Mouse (Mus musculus): ENCODE data around the gene Nubpl. TPM values are rescaled to one million over a fixed set of nuclear protein-coding genes. Genes with fewer than 3 reads are reported as not detected.

Nubpl gene
- polyA plus RNA-seq, 1 experiment from 2014 or later = 19.4 TPM

GRCm38 (mm10) chr12:52293931-52294330 lies 196.4 kb downstream of the Nubpl start:
- no peak overlapping the region for H3K9ac ChIP-seq (ENCODE audit: low read length)
- ATAC-seq (replicated peaks; ENCODE audit: low FRiP score) (no peak), DNase-seq (ENCODE audit: low spot score) (no peak)
- H3K27me3 ChIP-seq (ENCODE audit: control insufficient read depth, insufficient read depth, low read length) = no peaks in the 10 kb centered on the region
- no peak overlapping the region for H3K27ac ChIP-seq (ENCODE audit: low read depth, low read length)
- H3K36me3 ChIP-seq (ENCODE audit: control insufficient read depth, insufficient read depth, low read length) = no peaks in the 10 kb centered on the region
- no peak overlapping the region for H3K4me3 ChIP-seq (ENCODE audit: low read depth, low read length)
- 88% methylated on average over 2 of the region's 2 CpGs for WGBS
- peaks cover 3% of the 10 kb centered on the region for H3K4me1 ChIP-seq (replicated peaks; ENCODE audit: control insufficient read depth, insufficient read depth, low read length)
- H3K4me2 ChIP-seq (ENCODE audit: low read depth, low read length, severe bottlenecking) = no peak overlapping the region
- H3K9me3 ChIP-seq (ENCODE audit: control insufficient read depth, low read length) = no peaks in the 10 kb centered on the region

DNA sequence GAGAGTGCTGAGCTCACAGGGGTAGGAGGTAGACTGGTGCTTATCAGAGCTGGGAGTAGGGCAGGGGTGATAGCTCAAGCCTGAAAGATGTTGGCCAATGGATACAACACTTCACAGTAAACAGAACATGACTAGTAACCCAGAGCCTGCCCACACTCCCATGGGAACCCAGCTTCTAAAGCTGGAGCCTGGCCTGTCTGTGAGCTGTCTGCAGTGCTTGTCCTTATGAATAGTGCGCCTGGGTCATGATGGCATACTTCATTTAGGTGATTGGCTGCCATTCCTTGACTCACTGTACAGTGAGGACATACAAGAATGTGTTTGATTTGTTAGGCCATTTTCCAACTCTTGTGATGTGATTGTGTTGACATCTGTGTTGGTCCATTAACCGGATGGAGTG lies 200.5 kb downstream of the Nubpl start:
- DNase-seq (ENCODE audit: low spot score) (no peak), ATAC-seq (replicated peaks; ENCODE audit: low FRiP score) (no peak)
- Histone ChIP-seq H3K9me3 (ENCODE audit: control insufficient read depth, low read length) (no peaks in the 10 kb centered on the region), H3K36me3 (ENCODE audit: control insufficient read depth, insufficient read depth, low read length) (no peaks in the 10 kb centered on the region), H3K27me3 (ENCODE audit: control insufficient read depth, insufficient read depth, low read length) (no peaks in the 10 kb centered on the region), H3K4me1 (replicated peaks; ENCODE audit: control insufficient read depth, insufficient read depth, low read length) (no peaks in the 10 kb centered on the region), H3K27ac (ENCODE audit: low read depth, low read length) (no peak overlapping the region), H3K9ac (ENCODE audit: low read length) (no peak overlapping the region), H3K4me2 (ENCODE audit: low read depth, low read length, severe bottlenecking) (no peak overlapping the region), H3K4me3 (ENCODE audit: low read depth, low read length) (no peak overlapping the region)
- 87% methylated on average over 2 of the region's 2 CpGs for WGBS

DNA sequence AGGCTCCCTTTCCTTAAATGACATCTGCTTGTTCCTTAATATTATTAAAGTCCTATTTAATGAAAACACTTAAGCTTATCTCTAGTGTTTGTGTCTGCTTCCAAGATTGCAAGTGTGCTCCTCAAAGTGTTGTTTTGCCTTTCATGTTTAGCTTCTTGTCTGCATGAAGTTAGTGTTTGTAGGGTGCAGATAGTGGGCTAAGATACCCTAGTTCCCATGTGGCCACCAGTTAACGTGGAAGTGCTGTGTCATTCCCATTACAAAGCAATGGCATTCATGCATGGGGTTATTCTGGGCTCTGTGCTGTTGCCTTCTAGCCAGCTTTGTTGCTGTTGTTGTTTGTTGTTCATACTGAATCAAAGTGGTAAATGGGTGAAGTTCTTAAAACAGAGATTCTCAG lies 201.1 kb downstream of the Nubpl start:
- H3K9me3 ChIP-seq (ENCODE audit: control insufficient read depth, low read length) = no peaks in the 10 kb centered on the region
- no peak for ATAC-seq (replicated peaks; ENCODE audit: low FRiP score)
- no peaks in the 10 kb centered on the region for H3K27me3 ChIP-seq (ENCODE audit: control insufficient read depth, insufficient read depth, low read length)
- no peak overlapping the region for H3K27ac ChIP-seq (ENCODE audit: low read depth, low read length)
- no peaks in the 10 kb centered on the region for H3K36me3 ChIP-seq (ENCODE audit: control insufficient read depth, insufficient read depth, low read length)
- H3K9ac ChIP-seq (ENCODE audit: low read length) = no peak overlapping the region
- no peak overlapping the region for H3K4me3 ChIP-seq (ENCODE audit: low read depth, low read length)
- no peak overlapping the region for H3K4me2 ChIP-seq (ENCODE audit: low read depth, low read length, severe bottlenecking)
- H3K4me1 ChIP-seq (replicated peaks; ENCODE audit: control insufficient read depth, insufficient read depth, low read length) = no peaks in the 10 kb centered on the region
- 67% methylated on average over 1 of the region's 1 CpGs for WGBS
- no peak for DNase-seq (ENCODE audit: low spot score)

GRCm38 (mm10) chr12:52302961-52303360 lies 205.4 kb downstream of the Nubpl start:
- H3K9ac ChIP-seq (ENCODE audit: low read length) = no peak overlapping the region
- H3K9me3 ChIP-seq (ENCODE audit: control insufficient read depth, low read length) = no peaks in the 10 kb centered on the region
- 89% methylated on average over 2 of the region's 2 CpGs for WGBS
- no peaks in the 10 kb centered on the region for H3K36me3 ChIP-seq (ENCODE audit: control insufficient read depth, insufficient read depth, low read length)
- H3K4me2 ChIP-seq (ENCODE audit: low read depth, low read length, severe bottlenecking) = no peak overlapping the region
- H3K27ac ChIP-seq (ENCODE audit: low read depth, low read length) = no peak overlapping the region
- DNase-seq (ENCODE audit: low spot score) = no peak
- H3K27me3 ChIP-seq (ENCODE audit: control insufficient read depth, insufficient read depth, low read length) = no peaks in the 10 kb centered on the region
- H3K4me3 ChIP-seq (ENCODE audit: low read depth, low read length) = no peak overlapping the region
- ATAC-seq (replicated peaks; ENCODE audit: low FRiP score) = no peak
- no peaks in the 10 kb centered on the region for H3K4me1 ChIP-seq (replicated peaks; ENCODE audit: control insufficient read depth, insufficient read depth, low read length)

GRCm38 (mm10) chr12:52306348-52306747 lies 208.8 kb downstream of the Nubpl start:
- DNase-seq (ENCODE audit: low spot score) (no peak), ATAC-seq (replicated peaks; ENCODE audit: low FRiP score) (no peak)
- no peaks in the 10 kb centered on the region for H3K27me3 ChIP-seq (ENCODE audit: control insufficient read depth, insufficient read depth, low read length)
- no peak overlapping the region for H3K27ac ChIP-seq (ENCODE audit: low read depth, low read length)
- H3K4me1 ChIP-seq (replicated peaks; ENCODE audit: control insufficient read depth, insufficient read depth, low read length) = no peaks in the 10 kb centered on the region
- H3K9me3 ChIP-seq (ENCODE audit: control insufficient read depth, low read length) = no peaks in the 10 kb centered on the region
- H3K4me2 ChIP-seq (ENCODE audit: low read depth, low read length, severe bottlenecking) = no peak overlapping the region
- H3K4me3 ChIP-seq (ENCODE audit: low read depth, low read length) = no peak overlapping the region
- no peaks in the 10 kb centered on the region for H3K36me3 ChIP-seq (ENCODE audit: control insufficient read depth, insufficient read depth, low read length)
- 93% methylated on average over 7 of the region's 7 CpGs for WGBS
- no peak overlapping the region for H3K9ac ChIP-seq (ENCODE audit: low read length)

GRCm38 (mm10) chr12:52307331-52307982 lies 209.9 kb downstream of the Nubpl start:
- no peak overlapping the region for H3K4me2 ChIP-seq (ENCODE audit: low read depth, low read length, severe bottlenecking)
- no peak overlapping the region for H3K9ac ChIP-seq (ENCODE audit: low read length)
- no peaks in the 10 kb centered on the region for H3K27me3 ChIP-seq (ENCODE audit: control insufficient read depth, insufficient read depth, low read length)
- H3K9me3 ChIP-seq (ENCODE audit: control insufficient read depth, low read length) = no peaks in the 10 kb centered on the region
- WGBS = 82% methylated on average over 10 of the region's 10 CpGs
- H3K27ac ChIP-seq (ENCODE audit: low read depth, low read length) = no peak overlapping the region
- H3K36me3 ChIP-seq (ENCODE audit: control insufficient read depth, insufficient read depth, low read length) = no peaks in the 10 kb centered on the region
- H3K4me1 ChIP-seq (replicated peaks; ENCODE audit: control insufficient read depth, insufficient read depth, low read length) = no peaks in the 10 kb centered on the region
- no peak overlapping the region for H3K4me3 ChIP-seq (ENCODE audit: low read depth, low read length)
- ATAC-seq (replicated peaks; ENCODE audit: low FRiP score) = no peak
- no peak for DNase-seq (ENCODE audit: low spot score)

- no peak overlapping the region for H3K4me3 ChIP-seq (ENCODE audit: low read depth, low read length)
- no peak overlapping the region for H3K9ac ChIP-seq (ENCODE audit: low read length)
- no peak overlapping the region for H3K27ac ChIP-seq (ENCODE audit: low read depth, low read length)
- ATAC-seq (replicated peaks; ENCODE audit: low FRiP score) (no peak), DNase-seq (ENCODE audit: low spot score) (no peak)
- no peaks in the 10 kb centered on the region for H3K27me3 ChIP-seq (ENCODE audit: control insufficient read depth, insufficient read depth, low read length)
- H3K4me1 ChIP-seq (replicated peaks; ENCODE audit: control insufficient read depth, insufficient read depth, low read length) = no peaks in the 10 kb centered on the region
- H3K4me2 ChIP-seq (ENCODE audit: low read depth, low read length, severe bottlenecking) = no peak overlapping the region
- no peaks in the 10 kb centered on the region for H3K36me3 ChIP-seq (ENCODE audit: control insufficient read depth, insufficient read depth, low read length)
- 94% methylated on average over 7 of the region's 7 CpGs for WGBS
- H3K9me3 ChIP-seq (ENCODE audit: control insufficient read depth, low read length) = no peaks in the 10 kb centered on the region; the same call in 1 of the 2 replicates
Observed at GRCm38 (mm10) chr12:52308628-52309027, 211.1 kb downstream of the Nubpl start.

- H3K4me2 ChIP-seq (ENCODE audit: low read depth, low read length, severe bottlenecking) = no peak overlapping the region
Observed at GRCm38 (mm10) chr12:52314818-52315217, 217.3 kb downstream of the Nubpl start.

GRCm38 (mm10) chr12:52317635-52318034 lies 220.1 kb downstream of the Nubpl start:
- Histone ChIP-seq H3K36me3 (ENCODE audit: control insufficient read depth, insufficient read depth, low read length) (no peaks in the 10 kb centered on the region), H3K4me3 (ENCODE audit: low read depth, low read length) (no peak overlapping the region), H3K9me3 (ENCODE audit: control insufficient read depth, low read length) (no peaks in the 10 kb centered on the region; the same call in 1 of the 2 replicates), H3K27me3 (ENCODE audit: control insufficient read depth, insufficient read depth, low read length) (no peaks in the 10 kb centered on the region), H3K9ac (ENCODE audit: low read length) (no peak overlapping the region), H3K4me2 (ENCODE audit: low read depth, low read length, severe bottlenecking) (no peak overlapping the region), H3K27ac (ENCODE audit: low read depth, low read length) (no peak overlapping the region), H3K4me1 (replicated peaks; ENCODE audit: control insufficient read depth, insufficient read depth, low read length) (no peaks in the 10 kb centered on the region)
- DNase-seq (ENCODE audit: low spot score) = no peak
- 84% methylated on average over 6 of the region's 6 CpGs for WGBS
- ATAC-seq (replicated peaks; ENCODE audit: low FRiP score) = no peak

More at GRCm38 (mm10) chr12:52314818-52315217, 217.3 kb downstream of the Nubpl start:
- H3K27me3 ChIP-seq (ENCODE audit: control insufficient read depth, insufficient read depth, low read length) = no peaks in the 10 kb centered on the region
- H3K9me3 ChIP-seq (ENCODE audit: control insufficient read depth, low read length) = no peaks in the 10 kb centered on the region; the same call in 1 of the 2 replicates
- H3K4me3 ChIP-seq (ENCODE audit: low read depth, low read length) = no peak overlapping the region
- H3K27ac ChIP-seq (ENCODE audit: low read depth, low read length) = no peak overlapping the region
- no peaks in the 10 kb centered on the region for H3K4me1 ChIP-seq (replicated peaks; ENCODE audit: control insufficient read depth, insufficient read depth, low read length)
- 93% methylated on average over 3 of the region's 3 CpGs for WGBS
- DNase-seq (ENCODE audit: low spot score) (no peak), ATAC-seq (replicated peaks; ENCODE audit: low FRiP score) (no peak)
- H3K9ac ChIP-seq (ENCODE audit: low read length) = no peak overlapping the region
- no peaks in the 10 kb centered on the region for H3K36me3 ChIP-seq (ENCODE audit: control insufficient read depth, insufficient read depth, low read length)

Measured in forebrain, embryonic 11.5 days (tissue).